Mouse (Mus musculus) bone marrow macrophage, adult 2 months (primary cell): ENCODE data around the gene Klk12. TPM values are rescaled to one million over a fixed set of nuclear protein-coding genes. Genes with fewer than 3 reads are reported as not detected.

Source experiments
- H3K27ac ChIP-seq: 2 replicates; pipeline ENCODE4 v1.5.1; 2012; ENCODE audit warnings: low read depth, low read length; ENCODE audit not compliant: insufficient read depth
- H3K4me1 ChIP-seq: 2 replicates; pipeline ENCODE4 v1.6.1; 2012; ENCODE audit warnings: low read length; ENCODE audit not compliant: control insufficient read depth, insufficient read depth
- H3K4me3 ChIP-seq: 2 replicates; pipeline ENCODE4 v1.5.1; 2012; ENCODE audit warnings: mild to moderate bottlenecking, low read length, moderate library complexity; ENCODE audit not compliant: insufficient read depth
- CTCF ChIP-seq: IDR thresholded peaks from 2 replicates; pipeline ENCODE4 v1.5.1; 2012; ENCODE audit warnings: low read depth, mild to moderate bottlenecking, low read length, moderate library complexity
- POLR2A ChIP-seq: IDR thresholded peaks from 2 replicates; pipeline ENCODE4 v1.6.1; 2012; ENCODE audit warnings: mild to moderate bottlenecking, low read depth, low read length, borderline replicate concordance
- polyA plus RNA-seq: library from polyadenylated mRNA; stranded (reverse); fragments of >200 nt; gene quantifications from 2 replicates; pipeline ENCODE4 v1.2.4, GENCODE M21; 2012; ENCODE audit not compliant: missing spikeins, insufficient read depth, insufficient read length

The Klk12 gene
- polyA plus RNA-seq, 1 experiment = not detected

- no peak for TF ChIP-seq CTCF
- no peak for TF ChIP-seq POLR2A
- Histone ChIP-seq H3K4me1 (no peaks in the 10 kb centered on the region), H3K27ac (no peak overlapping the region), H3K4me3 (no peak overlapping the region)
Measured at GRCm38 (mm10) chr7:43776506-43776905, 7.8 kb downstream of the Klk12 start.

- no peak overlapping the region for H3K4me3 ChIP-seq
- no peak overlapping the region for H3K27ac ChIP-seq
- TF ChIP-seq POLR2A (no peak), CTCF (no peak)
- no peaks in the 10 kb centered on the region for H3K4me1 ChIP-seq
Measured at GRCm38 (mm10) chr7:43777423-43777822, 8.7 kb downstream of the Klk12 start.

GRCm38 (mm10) chr7:43778176-43778970 is 9.7 kb downstream of the Klk12 start:
- Histone ChIP-seq H3K4me3 (no peak overlapping the region), H3K27ac (no peak overlapping the region), H3K4me1 (no peaks in the 10 kb centered on the region)
- TF ChIP-seq CTCF = no peak
- TF ChIP-seq POLR2A = no peak

GRCm38 (mm10) chr7:43780241-43780640 is 11.5 kb downstream of the Klk12 start:
- TF ChIP-seq CTCF (no peak), POLR2A (no peak)
- H3K4me3 ChIP-seq = no peak overlapping the region
- no peak overlapping the region for H3K27ac ChIP-seq
- H3K4me1 ChIP-seq = no peaks in the 10 kb centered on the region

GRCm38 (mm10) chr7:43780746-43781145 is 12.0 kb downstream of the Klk12 start, which contains the start of gene Klk10:
Klk10 (plus strand) TSS chr7:43781035.
- Histone ChIP-seq H3K4me1 (no peaks in the 10 kb centered on the region), H3K4me3 (no peak within 1 kb of the TSS), H3K27ac (no peak within 1 kb of the TSS)
- TF ChIP-seq POLR2A (no peak), CTCF (no peak)

GRCm38 (mm10) chr7:43781541-43781940 is 12.8 kb downstream of the Klk12 start:
- Histone ChIP-seq H3K4me3 (no peak overlapping the region), H3K27ac (no peak overlapping the region), H3K4me1 (no peaks in the 10 kb centered on the region)
- TF ChIP-seq CTCF (no peak), POLR2A (no peak)

- no peak overlapping the region for H3K27ac ChIP-seq
- H3K4me1 ChIP-seq = no peaks in the 10 kb centered on the region
- peak overlapping the region; percentile 30 for H3K4me3 ChIP-seq
- TF ChIP-seq CTCF = peak; percentile 91
- no peak for TF ChIP-seq POLR2A
Measured at GRCm38 (mm10) chr7:43782275-43783265, 13.9 kb downstream of the Klk12 start.

- Histone ChIP-seq H3K4me1 (no peaks in the 10 kb centered on the region), H3K27ac (no peak overlapping the region), H3K4me3 (no peak overlapping the region)
- TF ChIP-seq POLR2A = no peak
- TF ChIP-seq CTCF = no peak
Measured at GRCm38 (mm10) chr7:43785286-43785685, 16.6 kb downstream of the Klk12 start.

- Histone ChIP-seq H3K27ac (no peak overlapping the region), H3K4me3 (no peak overlapping the region), H3K4me1 (no peaks in the 10 kb centered on the region)
- TF ChIP-seq CTCF (no peak), POLR2A (no peak)
Measured at GRCm38 (mm10) chr7:43788096-43788495, 19.4 kb downstream of the Klk12 start.
